Mouse (Mus musculus) induced T-regulatory cell, adult 2 months (primary cell): ENCODE measurements at regions not wholly inside any gene's neighbourhood (a gene's known extent, or its start where the extent isn't known, plus 50 kb on each side); places are given as distances from the start of the nearest gene placed in this dataset.
A peak's percentile ranks its signal among the peaks of the same experiment; 100 is the strongest.

ENCODE experiments used
- DNase-seq: peaks from one replicate; pipeline ENCODE4 v3.0.0-alpha.2; 2012; ENCODE audit warnings: low read depth

- DNase-seq, result no peak
Observed at GRCm38 (mm10) chr8:126160356-126160975, 137.9 kb upstream of the Slc35f3 start.

- DNase-seq, result no peak
Observed at GRCm38 (mm10) chr8:126162748-126163371, 135.5 kb upstream of the Slc35f3 start.

- no peak for DNase-seq
Observed at GRCm38 (mm10) chr8:126163954-126164353, 134.4 kb upstream of the Slc35f3 start.

GRCm38 (mm10) chr8:126165486-126166095 lies 132.8 kb upstream of the Slc35f3 start:
- DNase-seq, result peak; percentile 1

GRCm38 (mm10) chr8:126166394-126166793 lies 132.0 kb upstream of the Slc35f3 start:
- DNase-seq, result no peak

GRCm38 (mm10) chr8:126174451-126174850 lies 123.9 kb upstream of the Slc35f3 start:
- DNase-seq, result no peak

- no peak for DNase-seq
Observed at GRCm38 (mm10) chr8:126176305-126176704, 122.1 kb upstream of the Slc35f3 start.

- DNase-seq, result no peak
Observed at GRCm38 (mm10) chr8:126177855-126178254, 120.5 kb upstream of the Slc35f3 start.

- peak; percentile 14 for DNase-seq
Observed at GRCm38 (mm10) chr8:126188741-126189285, 109.5 kb upstream of the Slc35f3 start.

- no peak for DNase-seq
Observed at GRCm38 (mm10) chr8:126195616-126196015, 102.7 kb upstream of the Slc35f3 start.

- DNase-seq, result no peak
Observed at GRCm38 (mm10) chr8:126210561-126210960, 87.8 kb upstream of the Slc35f3 start.

GRCm38 (mm10) chr8:126212802-126213201 lies 85.6 kb upstream of the Slc35f3 start:
- DNase-seq, result no peak

- no peak for DNase-seq
Observed at GRCm38 (mm10) chr8:126214571-126214970, 83.8 kb upstream of the Slc35f3 start.

- no peak for DNase-seq
Observed at GRCm38 (mm10) chr8:126216391-126216790, 82.0 kb upstream of the Slc35f3 start.

GRCm38 (mm10) chr8:126221631-126222030 lies 76.7 kb upstream of the Slc35f3 start:
- DNase-seq, result no peak

GRCm38 (mm10) chr8:126231801-126232200 lies 66.6 kb upstream of the Slc35f3 start:
- no peak for DNase-seq

GRCm38 (mm10) chr8:126232521-126232920 lies 65.8 kb upstream of the Slc35f3 start:
- DNase-seq, result no peak

GRCm38 (mm10) chr8:126239684-126240083 lies 58.7 kb upstream of the Slc35f3 start:
- no peak for DNase-seq

GRCm38 (mm10) chr8:126244321-126244720 lies 54.0 kb upstream of the Slc35f3 start:
- no peak for DNase-seq
